Mouse (Mus musculus): ENCODE measurements at regions not wholly inside any gene's neighbourhood (a gene's known extent, or its start where the extent isn't known, plus 50 kb on each side); places are given as distances from the start of the nearest gene placed in this dataset.

- WGBS (ENCODE audit: insufficient replicate concordance) = 41% methylated on average over 4 of the region's 4 CpGs
- no peaks in the 10 kb centered on the region for H3K36me3 ChIP-seq (replicated peaks)
Measured at GRCm38 (mm10) chr2:10923984-10924383, 247.9 kb upstream of the Prkcq start.

GRCm38 (mm10) chr2:10925361-10925760 is 246.5 kb upstream of the Prkcq start:
- no peaks in the 10 kb centered on the region for H3K4me1 ChIP-seq (replicated peaks)
- H3K36me3 ChIP-seq (replicated peaks) = no peaks in the 10 kb centered on the region
- H3K27me3 ChIP-seq = no peaks in the 10 kb centered on the region
- H3K9me3 ChIP-seq (replicated peaks) = no peaks in the 10 kb centered on the region
- no peak overlapping the region for H3K27ac ChIP-seq (replicated peaks)
- H3K4me3 ChIP-seq (replicated peaks) = no peak overlapping the region
- H3K9ac ChIP-seq = no peak overlapping the region
- no peak overlapping the region for H3K4me2 ChIP-seq
- WGBS (ENCODE audit: insufficient replicate concordance) = 59% methylated on average over 7 of the region's 7 CpGs
- no peak for ATAC-seq (ENCODE audit: insufficient read depth)

More at GRCm38 (mm10) chr2:10923984-10924383, 247.9 kb upstream of the Prkcq start:
- H3K4me2 ChIP-seq = no peak overlapping the region
- no peaks in the 10 kb centered on the region for H3K9me3 ChIP-seq (replicated peaks)
- no peak for ATAC-seq (ENCODE audit: insufficient read depth)
- no peaks in the 10 kb centered on the region for H3K27me3 ChIP-seq
- no peaks in the 10 kb centered on the region for H3K4me1 ChIP-seq (replicated peaks)
- H3K27ac ChIP-seq (replicated peaks) = no peak overlapping the region
- no peak overlapping the region for H3K9ac ChIP-seq
- H3K4me3 ChIP-seq (replicated peaks) = no peak overlapping the region

GRCm38 (mm10) chr2:10937405-10937804 is 234.5 kb upstream of the Prkcq start:
- H3K9ac ChIP-seq = no peak overlapping the region
- WGBS (ENCODE audit: insufficient replicate concordance) = 74% methylated on average over 1 of the region's 1 CpGs
- no peaks in the 10 kb centered on the region for H3K27me3 ChIP-seq
- ATAC-seq (ENCODE audit: insufficient read depth) = no peak
- H3K9me3 ChIP-seq (replicated peaks) = no peaks in the 10 kb centered on the region
- no peak overlapping the region for H3K4me2 ChIP-seq
- no peak overlapping the region for H3K4me3 ChIP-seq (replicated peaks)
- no peak overlapping the region for H3K27ac ChIP-seq (replicated peaks)
- H3K36me3 ChIP-seq (replicated peaks) = no peaks in the 10 kb centered on the region
- no peaks in the 10 kb centered on the region for H3K4me1 ChIP-seq (replicated peaks)

GRCm38 (mm10) chr2:10965224-10965623 is 206.7 kb upstream of the Prkcq start:
- Histone ChIP-seq H3K4me2 (no peak overlapping the region), H3K9ac (no peak overlapping the region), H3K4me1 (replicated peaks) (no peaks in the 10 kb centered on the region), H3K36me3 (replicated peaks) (no peaks in the 10 kb centered on the region), H3K27me3 (no peaks in the 10 kb centered on the region), H3K27ac (replicated peaks) (no peak overlapping the region), H3K4me3 (replicated peaks) (no peak overlapping the region), H3K9me3 (replicated peaks) (no peaks in the 10 kb centered on the region)
- ATAC-seq (ENCODE audit: insufficient read depth) = no peak
- 57% methylated on average over 7 of the region's 7 CpGs for WGBS (ENCODE audit: insufficient replicate concordance)

GRCm38 (mm10) chr2:10966891-10967290 is 205.0 kb upstream of the Prkcq start:
- H3K9ac ChIP-seq = no peak overlapping the region
- ATAC-seq (ENCODE audit: insufficient read depth) = no peak
- no peaks in the 10 kb centered on the region for H3K27me3 ChIP-seq
- no peaks in the 10 kb centered on the region for H3K9me3 ChIP-seq (replicated peaks)
- H3K4me2 ChIP-seq = no peak overlapping the region
- H3K4me1 ChIP-seq (replicated peaks) = no peaks in the 10 kb centered on the region
- no peak overlapping the region for H3K4me3 ChIP-seq (replicated peaks)
- 28% methylated on average over 2 of the region's 2 CpGs for whole genome bisulfite sequencing (ENCODE audit: insufficient replicate concordance)
- no peaks in the 10 kb centered on the region for H3K36me3 ChIP-seq (replicated peaks)
- H3K27ac ChIP-seq (replicated peaks) = no peak overlapping the region

GRCm38 (mm10) chr2:10969111-10969689 is 202.7 kb upstream of the Prkcq start:
- 77% methylated on average over 10 of the region's 10 CpGs for WGBS (ENCODE audit: insufficient replicate concordance)
- Histone ChIP-seq H3K9ac (no peak overlapping the region), H3K36me3 (replicated peaks) (no peaks in the 10 kb centered on the region), H3K9me3 (replicated peaks) (no peaks in the 10 kb centered on the region), H3K4me1 (replicated peaks) (no peaks in the 10 kb centered on the region), H3K4me2 (no peak overlapping the region), H3K27ac (replicated peaks) (no peak overlapping the region), H3K4me3 (replicated peaks) (no peak overlapping the region), H3K27me3 (no peaks in the 10 kb centered on the region)
- ATAC-seq (ENCODE audit: insufficient read depth) = no peak

- H3K9me3 ChIP-seq (replicated peaks) = no peaks in the 10 kb centered on the region
- no peak overlapping the region for H3K4me2 ChIP-seq
- no peak overlapping the region for H3K4me3 ChIP-seq (replicated peaks)
- no peak overlapping the region for H3K9ac ChIP-seq
- WGBS (ENCODE audit: insufficient replicate concordance) = 37% methylated on average over 3 of the region's 3 CpGs
- H3K27ac ChIP-seq (replicated peaks) = no peak overlapping the region
- ATAC-seq (ENCODE audit: insufficient read depth) = no peak
- no peaks in the 10 kb centered on the region for H3K36me3 ChIP-seq (replicated peaks)
- H3K4me1 ChIP-seq (replicated peaks) = no peaks in the 10 kb centered on the region
- H3K27me3 ChIP-seq = no peaks in the 10 kb centered on the region
Measured at GRCm38 (mm10) chr2:10972051-10972450, 199.9 kb upstream of the Prkcq start.

GRCm38 (mm10) chr2:10978772-10979171 is 193.1 kb upstream of the Prkcq start:
- Histone ChIP-seq H3K27ac (replicated peaks) (no peak overlapping the region), H3K27me3 (no peaks in the 10 kb centered on the region), H3K9me3 (replicated peaks) (no peaks in the 10 kb centered on the region), H3K4me3 (replicated peaks) (no peak overlapping the region), H3K4me2 (no peak overlapping the region), H3K9ac (no peak overlapping the region), H3K36me3 (replicated peaks) (no peaks in the 10 kb centered on the region), H3K4me1 (replicated peaks) (no peaks in the 10 kb centered on the region)
- no peak for ATAC-seq (ENCODE audit: insufficient read depth)
- WGBS (ENCODE audit: insufficient replicate concordance) = 60% methylated on average over 5 of the region's 5 CpGs

GRCm38 (mm10) chr2:10986101-10986500 is 185.8 kb upstream of the Prkcq start:
- H3K27me3 ChIP-seq = no peaks in the 10 kb centered on the region
- no peaks in the 10 kb centered on the region for H3K36me3 ChIP-seq (replicated peaks)
- H3K4me2 ChIP-seq = no peak overlapping the region
- H3K9ac ChIP-seq = no peak overlapping the region
- 48% methylated on average over 7 of the region's 7 CpGs for WGBS (ENCODE audit: insufficient replicate concordance)
- H3K4me1 ChIP-seq (replicated peaks) = no peaks in the 10 kb centered on the region
- no peak overlapping the region for H3K4me3 ChIP-seq (replicated peaks)
- H3K27ac ChIP-seq (replicated peaks) = no peak overlapping the region
- H3K9me3 ChIP-seq (replicated peaks) = no peaks in the 10 kb centered on the region
- ATAC-seq (ENCODE audit: insufficient read depth) = no peak

- H3K36me3 ChIP-seq (replicated peaks) = no peaks in the 10 kb centered on the region
- 71% methylated on average over 7 of the region's 7 CpGs for WGBS (ENCODE audit: insufficient replicate concordance)
- H3K4me3 ChIP-seq (replicated peaks) = no peak overlapping the region
- no peak overlapping the region for H3K4me2 ChIP-seq
- no peak for ATAC-seq (ENCODE audit: insufficient read depth)
- H3K27ac ChIP-seq (replicated peaks) = no peak overlapping the region
- no peak overlapping the region for H3K9ac ChIP-seq
- H3K4me1 ChIP-seq (replicated peaks) = no peaks in the 10 kb centered on the region
- H3K27me3 ChIP-seq = no peaks in the 10 kb centered on the region
- no peaks in the 10 kb centered on the region for H3K9me3 ChIP-seq (replicated peaks)
Measured at GRCm38 (mm10) chr2:10990043-10990728, 181.7 kb upstream of the Prkcq start.

- no peaks in the 10 kb centered on the region for H3K36me3 ChIP-seq (replicated peaks)
- H3K4me1 ChIP-seq (replicated peaks) = no peaks in the 10 kb centered on the region
- H3K27me3 ChIP-seq = no peaks in the 10 kb centered on the region
- ATAC-seq (ENCODE audit: insufficient read depth) = no peak
- H3K27ac ChIP-seq (replicated peaks) = no peak overlapping the region
- H3K9me3 ChIP-seq (replicated peaks) = no peaks in the 10 kb centered on the region
- no peak overlapping the region for H3K9ac ChIP-seq
- no peak overlapping the region for H3K4me2 ChIP-seq
- no peak overlapping the region for H3K4me3 ChIP-seq (replicated peaks)
- WGBS (ENCODE audit: insufficient replicate concordance) = 25% methylated on average over 1 of the region's 1 CpGs
Measured at GRCm38 (mm10) chr2:10998798-10999197, 173.1 kb upstream of the Prkcq start.

GRCm38 (mm10) chr2:10999217-10999618 is 172.7 kb upstream of the Prkcq start:
- Histone ChIP-seq H3K27ac (replicated peaks) (no peak overlapping the region), H3K4me1 (replicated peaks) (no peaks in the 10 kb centered on the region), H3K27me3 (no peaks in the 10 kb centered on the region), H3K9me3 (replicated peaks) (no peaks in the 10 kb centered on the region), H3K36me3 (replicated peaks) (no peaks in the 10 kb centered on the region), H3K4me2 (no peak overlapping the region), H3K9ac (no peak overlapping the region), H3K4me3 (replicated peaks) (no peak overlapping the region)
- WGBS (ENCODE audit: insufficient replicate concordance) = 38% methylated on average over 1 of the region's 1 CpGs
- no peak for ATAC-seq (ENCODE audit: insufficient read depth)
